Mouse (Mus musculus) spleen, postnatal 36 days (tissue): ENCODE results near the gene L3hypdh.
"Not testable (repeated sequence)": the region's sequence is repeated elsewhere in the genome, so short reads cannot be mapped to it uniquely, and the experiment has no call there.

Experiments used
- DNase-seq, 2 experiments: peaks; one replicate each; pipeline ENCODE4 v3.0.0; 2022; ENCODE audit warnings: low spot score in 2 of 2, mixed read lengths in 1 of 2

Gene L3hypdh

GRCm38 (mm10) chr12:72053851-72054250, 31.4 kb downstream of the L3hypdh start:
- no peak for DNase-seq

- DNase-seq = no peak
Measured at GRCm38 (mm10) chr12:72053303-72053702, 31.9 kb downstream of the L3hypdh start.

DNA sequence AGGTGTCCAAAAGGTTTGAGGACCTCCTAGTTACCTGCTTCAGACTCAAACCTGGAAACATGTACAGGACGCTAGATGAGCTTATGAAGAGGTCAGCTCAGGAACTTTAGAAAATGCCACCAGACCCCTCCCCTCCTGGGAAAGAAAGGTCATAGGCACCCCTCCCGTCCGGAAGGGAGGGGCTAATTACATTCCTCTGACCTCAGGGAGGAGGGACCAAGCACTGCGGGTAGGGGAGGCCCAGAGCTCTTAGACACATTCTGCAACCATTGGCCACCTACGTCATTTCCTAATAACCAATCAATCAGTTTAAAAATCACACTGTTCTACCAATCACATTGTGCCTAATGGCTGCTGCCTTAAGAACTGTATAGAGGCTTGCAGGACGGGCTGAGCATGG, 32.7 kb downstream of the L3hypdh start:
- no peak for DNase-seq

GRCm38 (mm10) chr12:72050821-72051220, 34.4 kb downstream of the L3hypdh start:
- DNase-seq = no peak

DNA sequence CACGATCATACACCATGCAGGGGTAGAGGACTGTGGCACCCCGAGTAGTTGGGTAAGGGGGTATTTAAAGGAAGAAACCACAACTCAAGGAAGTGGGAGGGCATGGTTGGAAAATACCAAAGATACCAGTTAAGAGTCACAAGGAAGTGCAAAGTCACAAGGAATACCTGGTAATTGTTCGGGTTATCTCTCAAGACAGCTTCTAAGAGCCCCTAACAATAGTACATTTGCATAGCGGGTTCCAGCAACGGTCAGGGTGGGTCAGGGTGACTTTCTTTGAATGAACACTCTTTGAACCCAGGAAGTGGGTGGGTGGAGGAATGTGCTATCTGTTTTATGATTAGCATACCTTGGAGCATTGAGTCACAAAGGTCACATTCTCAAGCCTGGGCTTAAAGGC, 35.1 kb downstream of the L3hypdh start:
- not testable (repeated sequence) for DNase-seq

DNA sequence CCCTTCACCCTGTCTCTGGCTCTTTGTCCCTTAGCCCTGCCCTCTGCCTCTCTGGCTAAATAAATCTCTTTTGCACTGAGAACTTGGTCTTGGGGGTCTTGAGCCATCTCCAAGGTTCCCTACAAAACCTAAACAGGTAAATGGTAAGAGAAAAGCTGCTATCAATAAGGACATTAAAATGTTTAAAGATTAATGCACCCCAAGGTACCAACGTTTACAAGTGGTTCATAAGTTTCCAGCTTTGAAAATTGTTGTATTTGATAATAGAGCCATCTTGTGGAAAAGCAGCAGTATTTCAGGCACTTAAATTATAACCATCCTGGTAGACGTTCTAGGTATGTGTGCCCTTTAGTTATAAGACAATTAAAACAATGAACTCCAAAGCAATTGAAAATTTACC, 37.7 kb downstream of the L3hypdh start:
- no peak for DNase-seq

GRCm38 (mm10) chr12:72041238-72041637, 44.0 kb downstream of the L3hypdh start:
- no peak for DNase-seq

GRCm38 (mm10) chr12:72039501-72039900, 45.7 kb downstream of the L3hypdh start:
- no peak for DNase-seq

DNA sequence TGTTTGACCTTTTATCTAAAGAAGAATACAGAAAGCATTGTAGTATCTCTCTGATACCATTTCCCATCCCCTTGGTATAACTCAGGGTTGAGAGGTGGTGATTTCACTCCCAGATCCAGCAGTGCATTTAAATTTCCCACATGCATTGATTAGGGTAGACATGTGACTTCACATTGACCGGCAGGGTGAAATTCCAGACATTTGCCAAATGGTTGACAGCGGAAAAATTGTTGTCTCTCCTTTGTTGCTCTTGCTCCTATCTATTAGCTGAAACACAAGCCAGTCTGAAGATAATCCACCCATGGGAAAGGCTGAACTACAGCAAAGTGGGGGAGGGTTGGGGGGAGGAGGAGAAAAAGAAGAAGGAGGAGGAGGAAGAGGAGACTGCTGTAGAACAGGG, 46.4 kb downstream of the L3hypdh start:
- no peak for DNase-seq

DNA sequence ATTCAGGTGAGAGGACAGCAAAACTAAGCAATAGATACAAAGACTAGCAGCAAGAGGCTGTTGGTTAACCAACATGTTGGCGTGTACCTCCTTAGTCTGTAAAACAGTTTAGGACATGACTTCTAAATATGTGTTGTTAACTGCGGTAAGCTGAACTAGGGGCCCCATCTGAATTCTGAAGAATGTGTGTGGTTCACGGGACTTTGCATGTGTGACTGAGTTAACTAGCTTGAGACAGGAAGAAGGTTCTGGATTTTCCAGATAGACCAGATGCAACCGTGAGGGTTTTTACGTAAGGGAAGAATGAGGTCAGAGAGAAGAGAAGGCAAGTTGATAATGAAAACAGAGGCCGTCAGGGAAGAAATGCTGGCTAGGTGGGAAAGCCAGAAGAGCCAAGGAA, 48.2 kb downstream of the L3hypdh start:
- no peak for DNase-seq

DNA sequence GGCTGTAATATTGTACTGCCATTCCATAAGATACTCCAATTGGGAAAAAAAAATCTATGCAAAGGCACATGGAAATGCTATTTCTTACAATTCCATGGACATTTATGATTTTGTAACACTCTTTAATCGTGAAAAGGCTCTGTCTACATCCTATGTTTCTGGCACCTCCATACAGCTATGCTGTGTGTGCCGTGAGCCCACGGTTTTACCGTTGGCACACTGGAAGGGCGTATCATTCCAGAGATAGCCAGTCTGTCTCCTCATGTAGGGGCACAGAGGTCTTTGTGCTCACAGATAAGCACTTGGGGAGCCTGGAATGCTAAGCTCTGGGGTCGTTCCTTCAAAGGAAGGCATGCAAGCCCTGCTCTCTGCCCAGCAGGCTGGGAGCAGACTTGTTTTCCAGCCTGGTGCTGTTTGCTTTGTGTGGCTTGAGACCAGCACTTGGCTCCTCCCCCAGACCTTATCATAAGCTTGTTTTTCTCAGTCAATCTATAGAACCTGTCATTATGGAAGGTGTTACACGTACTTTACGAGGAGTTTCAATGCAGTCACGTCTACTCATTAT, 49.1 kb downstream of the L3hypdh start:
- DNase-seq = no peak

DNA sequence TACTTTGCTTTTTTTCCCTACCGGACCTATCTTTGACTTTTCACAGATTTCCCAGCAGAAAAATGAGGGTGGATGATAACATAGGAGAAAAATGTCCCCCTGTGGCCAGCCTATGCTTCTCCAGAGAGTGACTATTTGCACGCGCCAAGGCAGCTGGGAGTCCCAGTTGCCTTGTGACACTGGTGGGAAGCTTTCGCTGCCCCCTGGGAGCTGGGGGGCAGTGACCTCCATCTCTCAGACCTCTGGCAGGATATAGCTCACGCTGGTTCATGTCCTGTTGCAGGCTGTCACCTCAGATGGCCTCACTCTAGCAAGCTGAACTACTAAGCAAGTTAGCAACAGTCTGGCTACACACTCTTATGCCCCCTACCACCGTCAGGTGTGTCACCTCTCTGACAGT, 53.4 kb downstream of the L3hypdh start:
- no peak for DNase-seq

GRCm38 (mm10) chr12:72031171-72031570, 54.1 kb downstream of the L3hypdh start:
- no peak for DNase-seq

DNA sequence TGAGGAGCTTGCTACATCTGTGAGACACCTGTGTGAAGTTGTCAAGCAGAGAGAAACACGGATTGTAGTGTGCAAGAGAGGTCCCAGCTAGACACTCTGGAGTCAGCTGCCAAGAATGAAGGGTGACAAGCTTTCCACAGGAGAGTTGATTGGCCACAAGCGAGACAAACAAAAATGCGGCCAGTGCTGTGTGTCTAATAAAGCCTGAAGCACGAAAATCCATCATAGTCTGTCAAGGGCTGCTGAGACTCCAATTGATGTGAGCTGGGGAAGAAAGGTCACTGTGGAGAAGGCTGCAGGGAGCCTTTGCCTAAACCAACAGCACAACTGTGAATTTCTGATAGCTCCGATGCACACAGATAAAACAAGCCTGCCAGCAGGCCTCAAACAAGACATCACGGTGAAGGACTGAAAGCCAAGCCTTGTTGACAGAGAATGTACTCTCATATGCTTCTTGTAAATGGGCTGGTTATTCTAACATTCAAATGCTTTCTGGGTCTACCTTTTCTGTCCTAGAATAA, 59.9 kb downstream of the L3hypdh start:
- DNase-seq = no peak

GRCm38 (mm10) chr12:72023572-72023971, 61.7 kb downstream of the L3hypdh start:
- no peak for DNase-seq
